Comparison of ENCODE assay signal across 14 mouse cellular contexts in genomic region chr5:137504041-137504440, GRCm38 (mm10). TPM values are rescaled to one million over a fixed set of nuclear protein-coding genes. Genes with fewer than 3 reads are reported as not detected.
A peak's percentile ranks its signal among the peaks of the same experiment; 100 is the strongest.
DNase-seq lines count a peak whose midpoint lies in the region; ATAC-seq and TF ChIP-seq lines count a peak whose summit lies in the region.
"Had no signal": no experiment of that assay in that cellular context is flagged by ENCODE, and none has a peak within 500 bp of the region (broad histone marks: within the 10 kb centered on the region; RNA-seq: fewer than 3 reads in every experiment).

No protein-coding gene starts in this region.

- no peak for DNase-seq in hindbrain, postnatal 0 days (ENCODE audit: low spot score)
- DNase-seq in 3T3-L1 (ENCODE audit: low read depth, low spot score) = peak; percentile 74
- DNase-seq in A20 (ENCODE audit: low read depth, low spot score) = peak; percentile 65
- no peak for DNase-seq in liver, embryonic 13.5 days
- DNase-seq in testis, postnatal 14 days (ENCODE audit: low spot score) = no peak
- DNase-seq in heart, embryonic 10.5 days (ENCODE audit: low spot score) = no peak
- DNase-seq: right cerebral cortex, postnatal 25 days had no signal

- no peaks in the 10 kb centered on the region; the same call in 1 of the 2 replicates for H3K36me3 ChIP-seq in hindbrain, postnatal 0 days (ENCODE audit: insufficient read depth, low read length)
- H3K36me3 ChIP-seq in hindbrain, embryonic 12.5 days = peaks cover 6% of the 10 kb centered on the region
- H3K36me3 ChIP-seq in liver, embryonic 13.5 days = peaks cover 11% of the 10 kb centered on the region
- H3K36me3 ChIP-seq in heart, embryonic 10.5 days = peaks cover 12% of the 10 kb centered on the region; the same call in 1 of the 2 replicates
- H3K36me3 ChIP-seq: neural tube, embryonic 12.5 days had no signal

- no peak overlapping the region for H3K4me3 ChIP-seq in hindbrain, postnatal 0 days (ENCODE audit: low read length)
- no peak overlapping the region for H3K4me3 ChIP-seq in hindbrain, embryonic 12.5 days
- no peak overlapping the region for H3K4me3 ChIP-seq in liver, embryonic 13.5 days (replicated peaks)
- H3K4me3 ChIP-seq in heart, embryonic 10.5 days = no peak overlapping the region
- H3K4me3 ChIP-seq: neural tube, embryonic 12.5 days had no signal

- no peaks in the 10 kb centered on the region for H3K27me3 ChIP-seq in hindbrain, postnatal 0 days (ENCODE audit: insufficient read depth, low read length)
- H3K27me3 ChIP-seq in hindbrain, embryonic 12.5 days = no peaks in the 10 kb centered on the region
- H3K27me3 ChIP-seq in liver, embryonic 13.5 days = no peaks in the 10 kb centered on the region
- no peaks in the 10 kb centered on the region for H3K27me3 ChIP-seq in heart, embryonic 10.5 days (ENCODE audit: insufficient read depth, poor library complexity, severe bottlenecking)
- H3K27me3 ChIP-seq: neural tube, embryonic 12.5 days had no signal

- no peak for ATAC-seq in hindbrain, postnatal 0 days
- ATAC-seq in hindbrain, embryonic 12.5 days (ENCODE audit: low FRiP score) = no peak
- ATAC-seq in liver, embryonic 13.5 days (ENCODE audit: low read depth) = no peak

- H3K27ac ChIP-seq in hindbrain, postnatal 0 days = no peak overlapping the region
- H3K27ac ChIP-seq in hindbrain, embryonic 12.5 days = no peak overlapping the region
- H3K27ac ChIP-seq in liver, embryonic 13.5 days = peak overlapping the region; percentile 91
- no peak overlapping the region for H3K27ac ChIP-seq in heart, embryonic 10.5 days
- H3K27ac ChIP-seq: neural tube, embryonic 12.5 days had no signal

- H3K4me1 ChIP-seq in hindbrain, postnatal 0 days (ENCODE audit: insufficient read depth, low read length) = peaks cover 14% of the 10 kb centered on the region
- peaks cover 17% of the 10 kb centered on the region for H3K4me1 ChIP-seq in hindbrain, embryonic 12.5 days
- peaks cover 37% of the 10 kb centered on the region for H3K4me1 ChIP-seq in liver, embryonic 13.5 days (replicated peaks)
- peaks cover 12% of the 10 kb centered on the region; the same call in 1 of the 2 replicates for H3K4me1 ChIP-seq in heart, embryonic 10.5 days

- H3K4me2 ChIP-seq in hindbrain, postnatal 0 days (ENCODE audit: low read depth, low read length) = no peak overlapping the region
- no peak overlapping the region for H3K4me2 ChIP-seq in hindbrain, embryonic 12.5 days (replicated peaks)
- H3K4me2 ChIP-seq in liver, embryonic 13.5 days = peak overlapping the region; percentile 89

- H3K9ac ChIP-seq in hindbrain, postnatal 0 days (replicated peaks; ENCODE audit: low read length) = no peak overlapping the region
- H3K9ac ChIP-seq in hindbrain, embryonic 12.5 days = no peak overlapping the region
- H3K9ac ChIP-seq in liver, embryonic 13.5 days = peak overlapping the region; percentile 84

- 84% methylated on average over 6 of the region's 6 CpGs for WGBS in hindbrain, postnatal 0 days
- WGBS in hindbrain, embryonic 12.5 days = 82% methylated on average over 6 of the region's 6 CpGs
- WGBS in liver, embryonic 13.5 days (ENCODE audit: insufficient replicate concordance) = 69% methylated on average over 6 of the region's 6 CpGs
- WGBS in heart, embryonic 10.5 days = 83% methylated on average over 6 of the region's 6 CpGs

- no peaks in the 10 kb centered on the region for H3K9me3 ChIP-seq in hindbrain, postnatal 0 days (ENCODE audit: low read length)
- H3K9me3 ChIP-seq in hindbrain, embryonic 12.5 days (replicated peaks) = no peaks in the 10 kb centered on the region
- no peaks in the 10 kb centered on the region for H3K9me3 ChIP-seq in liver, embryonic 13.5 days (replicated peaks)
- H3K9me3 ChIP-seq in heart, embryonic 10.5 days = no peaks in the 10 kb centered on the region
- H3K9me3 ChIP-seq: neural tube, embryonic 12.5 days had no signal

- TF ChIP-seq CTCF in hindbrain, postnatal 0 days (IDR thresholded peaks at IDR 0.05; ENCODE audit: low read depth) = peak; percentile 37; the same call in 1 of the 2 replicates

RNA-seq across cellular contexts. Expression of gene Pop7, which starts 1.7 kb away (rescaled TPM):
- 62.1 and 83.5 TPM in 2 replicates for total RNA-seq in hindbrain, postnatal 0 days (2014; rRNA removed)
- polyA plus RNA-seq in hindbrain, postnatal 0 days (2015; fragmentation: Nextera tagmentation; extraction: Ambion mirVana) = 82.2 and 85.3 TPM in 2 replicates
- 60.7 and 61.3 TPM in 2 replicates for polyA plus RNA-seq in hindbrain, embryonic 12.5 days (2016; fragmentation: Nextera tagmentation; extraction: Ambion mirVana)
- 45.7 and 46.1 TPM in 2 replicates for polyA plus RNA-seq in liver, embryonic 13.5 days (2015; fragmentation: Nextera tagmentation; extraction: Ambion mirVana)
- 50.6 and 56.6 TPM in 2 replicates for polyA plus RNA-seq in heart, embryonic 10.5 days (2016; fragmentation: Nextera tagmentation; extraction: Ambion mirVana)

RNA-seq across cellular contexts. Expression of gene Gigyf1, which starts 14.3 kb away (rescaled TPM):
- total RNA-seq in hindbrain, postnatal 0 days (2014; rRNA removed) = 20.3 and 21.4 TPM in 2 replicates
- 15.1 and 16.2 TPM in 2 replicates for polyA plus RNA-seq in hindbrain, postnatal 0 days (2015; fragmentation: Nextera tagmentation; extraction: Ambion mirVana)
- 17.9 and 19.0 TPM in 2 replicates for polyA plus RNA-seq in hindbrain, embryonic 12.5 days (2016; fragmentation: Nextera tagmentation; extraction: Ambion mirVana)
- polyA plus RNA-seq in liver, embryonic 13.5 days (2015; fragmentation: Nextera tagmentation; extraction: Ambion mirVana) = 3.3 and 3.7 TPM in 2 replicates
- 8.0 and 10.8 TPM in 2 replicates for polyA plus RNA-seq in heart, embryonic 10.5 days (2016; fragmentation: Nextera tagmentation; extraction: Ambion mirVana)

RNA-seq across cellular contexts. Expression of gene Zan, which starts 27.2 kb away (rescaled TPM):
- total RNA-seq in hindbrain, postnatal 0 days (2014; rRNA removed) = 0.43 and 1.6 TPM in 2 replicates
- polyA plus RNA-seq in hindbrain, postnatal 0 days (2015; fragmentation: Nextera tagmentation; extraction: Ambion mirVana) = 0.15 and 0.25 TPM in 2 replicates
- 0.09 and 0.15 TPM in 2 replicates for polyA plus RNA-seq in hindbrain, embryonic 12.5 days (2016; fragmentation: Nextera tagmentation; extraction: Ambion mirVana)
- 0.12 and 0.16 TPM in 2 replicates for polyA plus RNA-seq in liver, embryonic 13.5 days (2015; fragmentation: Nextera tagmentation; extraction: Ambion mirVana)
- 0.04 and 0.25 TPM in 2 replicates for polyA plus RNA-seq in heart, embryonic 10.5 days (2016; fragmentation: Nextera tagmentation; extraction: Ambion mirVana)
- polyA plus RNA-seq: erythroblast, embryonic 14.5 days had no signal

RNA-seq across cellular contexts. Expression of gene Epo, which starts 29.0 kb away (rescaled TPM):
- total RNA-seq in hindbrain, postnatal 0 days (2014; rRNA removed) = not detected in 2 replicates
- polyA plus RNA-seq in hindbrain, postnatal 0 days (2015; fragmentation: Nextera tagmentation; extraction: Ambion mirVana) = not detected in 2 replicates
- polyA plus RNA-seq in hindbrain, embryonic 12.5 days (2016; fragmentation: Nextera tagmentation; extraction: Ambion mirVana) = not detected in 2 replicates
- polyA plus RNA-seq in liver, embryonic 13.5 days (2015; fragmentation: Nextera tagmentation; extraction: Ambion mirVana) = 0.96 and 1.2 TPM in 2 replicates
- polyA plus RNA-seq in heart, embryonic 10.5 days (2016; fragmentation: Nextera tagmentation; extraction: Ambion mirVana) = 0.28 and 2.3 TPM in 2 replicates
- total RNA-seq: left cerebral cortex, postnatal 10 days; megakaryocyte progenitor cell, adult 5-6 weeks had no signal
- polyA plus RNA-seq: cerebellum, adult 2 months; erythroblast, embryonic 14.5 days; heart, embryonic 14.5 days; neural tube, embryonic 12.5 days had no signal

RNA-seq across cellular contexts. Expression of gene Gnb2, which starts 29.3 kb away (rescaled TPM):
- total RNA-seq in hindbrain, postnatal 0 days (2014; rRNA removed) = 1,135 and 1,251 TPM in 2 replicates
- 570 and 592 TPM in 2 replicates for polyA plus RNA-seq in hindbrain, postnatal 0 days (2015; fragmentation: Nextera tagmentation; extraction: Ambion mirVana)
- polyA plus RNA-seq in hindbrain, embryonic 12.5 days (2016; fragmentation: Nextera tagmentation; extraction: Ambion mirVana) = 466 and 467 TPM in 2 replicates
- polyA plus RNA-seq in liver, embryonic 13.5 days (2015; fragmentation: Nextera tagmentation; extraction: Ambion mirVana) = 139 and 159 TPM in 2 replicates
- polyA plus RNA-seq in heart, embryonic 10.5 days (2016; fragmentation: Nextera tagmentation; extraction: Ambion mirVana) = 287 and 294 TPM in 2 replicates

Comparison
In these comparisons a context has a peak if more than half of its experiments do, and no peak if none do; other contexts are left out.
1. DNase-seq: peak in 3T3-L1 (single experiment) and A20 (single experiment); none in hindbrain, postnatal 0 days (single experiment), liver, embryonic 13.5 days (single experiment), testis, postnatal 14 days (single experiment) and heart, embryonic 10.5 days (single experiment).